Mouse (Mus musculus) gastrocnemius, postnatal 10 days (tissue): ENCODE measurements around the gene Met. TPM values are rescaled to one million over a fixed set of nuclear protein-coding genes. Genes with fewer than 3 reads are reported as not detected.

Source experiments
- DNase-seq: peaks from one replicate; pipeline ENCODE4 v3.0.0; 2021; ENCODE audit warnings: mixed read lengths
- total RNA-seq, 2 experiments: library from RNA; stranded (reverse); gene quantifications; 2 replicates each; pipeline ENCODE4 v1.2.3; 2021

The Met gene
- total RNA-seq, 2 experiments from 2014 or later, result 8.8 to 12.9 TPM

DNA sequence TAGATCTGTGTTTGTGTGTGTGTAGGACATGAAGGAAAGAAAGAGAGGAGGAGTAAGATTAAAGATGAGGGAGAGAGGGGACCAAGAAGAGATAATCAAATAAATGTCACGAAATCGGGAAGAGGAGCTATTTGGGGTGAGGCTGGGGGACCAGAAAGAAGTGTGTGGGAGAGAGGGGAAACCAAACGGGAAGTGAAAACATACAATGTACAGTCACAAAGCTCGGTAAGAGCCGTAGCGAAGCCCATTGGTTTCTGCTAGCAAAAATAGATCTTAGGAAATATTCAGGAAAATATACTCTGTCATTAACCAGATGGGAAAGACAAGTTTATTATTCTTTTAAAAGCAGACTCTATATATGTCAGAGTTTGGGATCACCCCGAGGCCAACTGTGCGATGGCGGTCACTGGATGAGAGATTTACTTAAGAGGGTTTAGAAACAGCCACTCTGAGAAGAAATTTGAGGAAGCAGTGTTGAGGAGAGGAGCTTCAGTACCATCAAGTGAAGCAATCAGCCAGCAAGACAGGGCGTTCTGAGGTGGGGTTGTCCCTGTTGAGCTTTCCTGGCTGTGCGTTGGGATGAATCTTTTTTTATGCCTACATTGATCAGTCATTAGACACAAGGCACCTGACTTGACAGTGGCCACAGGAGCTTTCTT, 147.9 kb downstream of the Met start:
- no peak for DNase-seq

- no peak for DNase-seq
Observed at GRCm38 (mm10) chr6:17612652-17613051, 149.1 kb downstream of the Met start.

DNA sequence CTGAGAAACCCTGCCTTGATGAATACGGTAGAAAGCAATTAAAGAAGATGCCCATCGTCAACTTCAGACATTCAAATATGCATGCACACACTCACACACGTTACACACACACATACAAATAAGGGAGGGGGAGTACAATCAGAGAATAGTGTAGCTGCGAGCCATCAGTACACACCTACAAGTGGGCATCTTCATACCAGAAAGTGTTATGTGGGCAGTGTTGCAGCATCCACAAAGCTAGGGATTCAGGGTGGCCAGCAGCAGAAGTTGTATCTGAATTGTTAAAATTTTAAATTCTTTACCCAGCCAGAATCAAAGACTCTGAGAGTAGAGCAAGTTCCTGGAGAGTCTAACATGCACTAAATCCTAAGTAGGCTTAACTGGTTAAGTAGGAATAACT, 157.2 kb downstream of the Met start:
- DNase-seq, result no peak

- no peak for DNase-seq
Observed at GRCm38 (mm10) chr6:17621436-17621835, 157.8 kb downstream of the Met start.

Other genes with a start within 250 kb of the Met start
- 10 to 100 TPM; 30.6 to 33.4 TPM for gene Cav2, start 182.6 kb upstream of the Met start, total RNA-seq
- gene Cav1, start 157.5 kb upstream of the Met start, total RNA-seq, result 100 to 1,000 TPM; 308 to 358 TPM
- gene Capza2, start 172.4 kb downstream of the Met start, total RNA-seq, result 100 to 1,000 TPM; 283 to 307 TPM
- gene St7, start 229.1 kb downstream of the Met start, total RNA-seq, result 10 to 100 TPM; 15.2 to 15.4 TPM